19 mouse cellular contexts compared by ENCODE assay signal in the genomic region with DNA sequence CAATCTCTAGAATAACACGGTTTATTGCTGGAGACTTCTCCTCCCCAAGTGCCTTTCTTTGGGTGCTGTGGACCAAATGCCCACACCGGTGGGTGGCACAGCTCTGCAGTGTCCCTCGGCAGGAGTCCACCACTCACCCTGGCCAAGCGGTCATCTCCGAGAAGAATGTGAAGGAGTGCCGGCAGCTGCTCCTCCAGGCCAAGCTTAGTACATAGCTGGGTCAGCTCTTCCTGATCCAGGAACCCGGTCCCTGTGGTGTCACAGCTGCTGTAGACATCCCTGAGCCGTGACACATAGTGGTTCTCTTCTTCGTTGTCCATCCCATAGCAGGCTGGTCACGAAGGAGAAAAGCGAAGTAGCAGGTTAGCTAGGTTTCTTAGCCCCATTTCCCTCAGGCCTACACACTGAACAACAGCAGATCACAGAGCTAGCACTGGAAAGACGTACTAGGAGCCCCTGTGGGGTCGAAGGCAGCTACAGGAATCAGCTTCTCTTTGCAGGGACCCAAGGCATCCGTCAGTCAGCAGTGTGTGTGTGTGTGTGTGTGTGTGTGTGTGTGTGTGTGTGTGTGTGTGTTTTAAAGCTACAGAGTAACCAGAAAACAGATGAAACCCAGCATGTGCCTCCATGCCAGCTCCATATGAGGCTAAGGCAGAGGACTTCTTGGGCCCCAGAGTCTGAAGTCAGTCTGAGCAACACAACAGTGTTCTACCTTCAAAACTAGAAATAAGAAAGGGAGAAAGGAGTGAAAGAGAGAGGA. TPM values are rescaled to one million over a fixed set of nuclear protein-coding genes. Genes with fewer than 3 reads are reported as not detected.
A peak's percentile ranks its signal among the peaks of the same experiment; 100 is the strongest.
DNase-seq lines count a peak whose midpoint lies in the region; ATAC-seq lines count a peak whose summit lies in the region.
"Had no signal": no experiment of that assay in that cellular context is flagged by ENCODE, and none has a peak within 500 bp of the region (broad histone marks: within the 10 kb centered on the region; RNA-seq: fewer than 3 reads in every experiment).

No protein-coding gene starts in this region.

- H3K36me3 ChIP-seq in liver, embryonic 12.5 days: peaks cover 32% of the 10 kb centered on the region

- intact Hi-C loops in heart, postnatal 10 days (cut with DNase I): no loop called here
- intact Hi-C loops in left cerebral cortex, postnatal 14 days (cut with DNase I): no loop called here

- no peak for ATAC-seq in liver, embryonic 12.5 days
- ATAC-seq: forebrain, embryonic 13.5 days had no signal

- 82% methylated on average over 14 of the region's 14 CpGs for WGBS in liver, embryonic 12.5 days (ENCODE audit: insufficient replicate concordance)

- no peaks in the 10 kb centered on the region for H3K9me3 ChIP-seq in liver, embryonic 12.5 days (replicated peaks)
- H3K9me3 ChIP-seq: embryonic facial prominence, embryonic 12.5 days; forebrain, embryonic 13.5 days; heart, embryonic 12.5 days; hindbrain, embryonic 12.5 days had no signal

- no peaks in the 10 kb centered on the region for H3K27me3 ChIP-seq in liver, embryonic 12.5 days (replicated peaks)
- H3K27me3 ChIP-seq: embryonic facial prominence, embryonic 12.5 days; forebrain, embryonic 13.5 days; heart, embryonic 12.5 days; hindbrain, embryonic 12.5 days had no signal

- no peak overlapping the region for H3K9ac ChIP-seq in liver, embryonic 12.5 days
- H3K9ac ChIP-seq: embryonic facial prominence, embryonic 12.5 days; forebrain, embryonic 13.5 days; heart, embryonic 12.5 days; hindbrain, embryonic 12.5 days had no signal

- H3K27ac ChIP-seq in liver, embryonic 12.5 days: 0 out of 2 replicates have a peak overlapping the region, but pooled peaks have one; percentile 4
- H3K27ac ChIP-seq: embryonic facial prominence, embryonic 12.5 days; forebrain, embryonic 13.5 days; gastrocnemius, adult 2 months; hindbrain, embryonic 12.5 days had no signal

- H3K4me1 ChIP-seq in liver, embryonic 12.5 days: peaks cover 82% of the 10 kb centered on the region
- H3K4me1 ChIP-seq: embryonic facial prominence, embryonic 12.5 days; forebrain, embryonic 13.5 days; hindbrain, embryonic 12.5 days had no signal

- peak; percentile 69 for DNase-seq in heart, adult 11 months
- no peak for DNase-seq in heart, postnatal 10 days
- DNase-seq in testis, postnatal 10 days (ENCODE audit: low spot score): peak; percentile 29
- DNase-seq in testis, postnatal 14 days (ENCODE audit: low spot score): no peak
- DNase-seq in left cerebral cortex, adult 18-20 months (ENCODE audit: low spot score in 2 of 2): no peak
- DNase-seq in left cerebral cortex, postnatal 14 days (ENCODE audit: low spot score in 2 of 2): no peak
- DNase-seq: adrenal gland, postnatal 10 days; cerebellum, adult 11-12 months; cerebellum, adult 9-10 months; cerebellum, postnatal 25 days; gastrocnemius, adult 2 months; gastrocnemius, postnatal 36 days; heart, adult 18-20 months; heart, postnatal 36 days had no signal

- no peak overlapping the region for H3K4me3 ChIP-seq in liver, embryonic 12.5 days
- H3K4me3 ChIP-seq: embryonic facial prominence, embryonic 12.5 days; forebrain, embryonic 13.5 days; gastrocnemius, adult 2 months; heart, embryonic 12.5 days; hindbrain, embryonic 12.5 days had no signal

- no peak overlapping the region for H3K4me2 ChIP-seq in liver, embryonic 12.5 days
- H3K4me2 ChIP-seq: embryonic facial prominence, embryonic 12.5 days; forebrain, embryonic 13.5 days; heart, embryonic 12.5 days; hindbrain, embryonic 12.5 days had no signal

RNA-seq across cellular contexts. Expression of gene Ninl, which starts 59.1 kb away (rescaled TPM):
- total RNA-seq in heart, postnatal 10 days (2021): 1 to 10 TPM; 1.1 TPM
- polyA plus RNA-seq in liver, embryonic 12.5 days (2016; fragmentation: Nextera tagmentation; extraction: Ambion mirVana): 18.6 and 18.7 TPM in 2 replicates
- total RNA-seq in left cerebral cortex, adult 18-20 months (2021): 1 to 10 TPM; 5.5 to 5.8 TPM
- total RNA-seq in left cerebral cortex, postnatal 14 days (2021): 1 to 10 TPM; 5.2 to 5.8 TPM

RNA-seq across cellular contexts. Expression of gene Nanp, which starts 59.2 kb away (rescaled TPM):
- 1 to 10 TPM; 5.1 to 5.6 TPM for total RNA-seq in heart, postnatal 10 days (2021)
- polyA plus RNA-seq in liver, embryonic 12.5 days (2016; fragmentation: Nextera tagmentation; extraction: Ambion mirVana): 74.4 and 76.2 TPM in 2 replicates
- 10 to 100 TPM; 21.7 to 24.8 TPM for total RNA-seq in left cerebral cortex, adult 18-20 months (2021)
- total RNA-seq in left cerebral cortex, postnatal 14 days (2021): 10 to 100 TPM; 29.6 to 30.5 TPM

Comparison
In these comparisons a context has a peak if more than half of its experiments do, and no peak if none do; other contexts are left out.
1. DNase-seq: peak in heart, adult 11 months (single experiment) and testis, postnatal 10 days (single experiment); none in heart, postnatal 10 days (0 of 2), testis, postnatal 14 days (single experiment), left cerebral cortex, adult 18-20 months (0 of 2) and left cerebral cortex, postnatal 14 days (0 of 2).